Mouse (Mus musculus) erythroid progenitor cell, adult 5-6 weeks (primary cell): Measurements from ENCODE around the gene Smcp. TPM values are rescaled to one million over a fixed set of nuclear protein-coding genes. Genes with fewer than 3 reads are reported as not detected.

Experiments used
- ATAC-seq: replicated peaks from 2 replicates; pipeline ENCODE4 v1.8.0; 2016; ENCODE audit warnings: moderate number of reproducible peaks, mild to moderate bottlenecking, moderate TSS enrichment, inconsistent platforms; ENCODE audit not compliant: poor library complexity, low FRiP score, severe bottlenecking
- total RNA-seq, 2 experiments: library from RNA; stranded (forward) in 1 of 2; stranded (reverse) in 1 of 2; fragments of 150-400 nt in 1 of 2; fragments of 186-747, 209-891 nt in 1 of 2; gene quantifications; 2 replicates each; pipeline versions ENCODE4 v1.2.3 to v1.2.4; 2015 to 2017; ENCODE audit warnings: low replicate concordance in 2 of 2

The Smcp gene
- total RNA-seq (2015; ENCODE audit: low replicate concordance) (not detected in 2 replicates), total RNA-seq (2017; ENCODE audit: low replicate concordance) (not detected in 2 replicates)

DNA sequence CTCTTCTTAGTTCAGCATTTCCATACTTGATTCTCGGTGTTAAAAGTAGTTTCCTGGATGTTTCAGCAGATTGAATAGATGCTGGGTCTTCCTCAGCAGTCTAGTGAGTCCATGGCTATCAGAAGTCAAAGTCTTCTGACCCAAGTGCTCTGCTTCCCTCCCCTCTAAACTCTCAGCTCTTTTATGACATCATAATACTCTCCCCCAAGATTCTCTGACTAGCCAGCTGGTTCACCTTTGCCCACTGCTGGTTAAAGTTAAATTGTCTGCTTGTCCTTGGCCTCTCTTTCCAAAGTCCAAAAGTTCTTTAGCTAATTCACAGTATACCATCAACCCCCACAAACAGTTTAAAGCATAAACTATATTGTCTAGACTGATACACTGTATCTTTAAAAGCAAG, at the start of gene Smcp:
Gene Smcp (minus strand): TSS at position 140 of the 400 bp plus-strand sequence.
- no peak for ATAC-seq

DNA sequence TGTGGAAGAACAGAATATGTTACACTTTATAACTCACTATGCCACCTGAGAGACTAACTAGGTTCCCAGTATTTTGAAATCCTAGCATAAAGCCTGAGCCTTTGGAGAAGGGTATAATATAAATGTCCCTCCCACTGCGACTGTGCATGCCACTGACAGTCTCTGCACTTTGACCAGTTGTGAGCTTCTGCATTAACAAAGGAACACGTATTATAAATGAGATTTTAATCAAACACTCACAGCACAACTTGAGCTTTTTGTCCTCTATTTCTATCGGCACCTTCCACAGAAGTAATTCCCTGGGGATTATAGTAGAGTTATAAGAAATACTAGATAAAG, 49.8 kb upstream of the Smcp start:
- ATAC-seq = no peak

DNA sequence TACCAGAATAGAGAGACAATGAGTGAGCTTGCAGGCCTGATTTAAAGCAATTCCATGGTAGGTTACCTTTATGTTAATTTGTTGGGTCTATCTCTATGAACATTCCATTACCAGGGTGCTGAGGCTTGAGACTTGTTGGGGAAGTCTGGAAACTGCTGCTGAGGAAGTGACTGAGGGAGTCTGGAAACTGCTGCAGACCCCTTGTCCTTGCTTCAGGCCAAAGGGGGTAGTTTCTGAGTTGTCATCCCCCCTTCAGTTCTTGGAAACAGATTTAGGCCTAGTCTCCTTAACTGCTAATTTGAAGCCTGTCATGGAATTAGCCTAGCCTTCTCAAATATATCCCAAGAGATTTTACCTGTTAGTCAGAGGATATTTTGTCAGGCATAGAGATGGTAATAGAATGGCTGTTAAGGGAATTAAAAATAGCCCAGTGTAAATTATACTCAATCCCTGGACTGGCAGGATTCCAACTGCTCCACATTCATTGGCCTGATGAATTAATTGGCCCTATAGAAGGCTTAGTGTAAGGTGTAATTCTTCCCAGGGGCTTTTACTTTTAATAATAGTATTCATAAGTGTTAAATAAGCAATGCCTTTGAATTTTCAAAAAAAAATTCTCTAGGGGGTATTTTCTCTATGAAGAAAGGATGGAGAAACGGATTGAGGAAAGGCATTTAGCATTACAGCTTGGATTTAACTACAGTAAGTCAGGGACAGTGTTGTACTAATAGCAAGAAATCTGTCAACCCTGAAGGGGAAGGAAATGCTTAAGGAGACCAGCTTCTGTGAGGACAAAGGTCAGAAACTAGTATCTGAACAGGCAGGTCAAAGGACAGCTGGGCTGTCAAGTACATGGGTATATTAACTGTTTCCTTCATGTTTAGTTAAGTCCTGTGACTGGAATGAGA, 49.2 kb upstream of the Smcp start:
- no peak for ATAC-seq

DNA sequence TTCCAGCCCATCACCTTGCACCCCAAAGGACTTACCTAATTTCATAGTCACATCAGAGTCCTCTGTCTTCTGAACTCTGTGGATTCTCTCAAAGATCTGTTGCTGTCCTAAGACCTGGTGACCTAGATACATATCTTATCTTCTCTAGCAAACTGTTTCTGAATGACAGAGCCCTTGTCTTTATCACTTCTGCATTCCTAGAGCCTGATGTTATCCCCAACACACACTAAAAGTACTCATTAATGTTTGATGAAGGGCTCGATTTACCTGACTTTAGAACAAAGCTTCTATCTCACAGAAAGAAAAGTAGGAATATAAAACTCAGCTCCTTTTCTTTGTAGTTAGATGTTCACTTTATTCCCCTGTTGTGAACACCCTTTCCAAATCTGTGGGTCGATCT, 32.8 kb upstream of the Smcp start, which contains the start of gene Lce6a:
Gene Lce6a (minus strand): TSS at position 101 of the 400 bp plus-strand sequence.
- ATAC-seq = no peak

DNA sequence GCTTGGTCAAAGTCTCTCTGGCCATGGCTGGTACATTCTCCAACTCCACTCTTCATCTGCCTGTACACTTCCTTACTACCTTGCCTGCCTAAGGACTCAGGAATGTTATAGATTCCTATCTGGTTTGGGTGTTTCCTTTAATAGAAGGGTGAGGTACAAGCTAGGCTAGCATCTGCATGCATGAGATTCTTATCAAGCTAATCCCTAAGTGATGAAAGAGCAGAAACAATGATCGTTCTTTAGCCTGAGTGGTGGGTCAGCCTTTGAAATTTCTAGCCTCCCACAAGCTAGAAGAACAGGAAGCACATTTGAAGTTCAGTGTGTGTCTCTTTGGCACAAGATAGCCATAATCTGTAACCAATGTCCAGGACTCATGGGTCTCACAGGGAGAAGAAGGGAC, 21.0 kb upstream of the Smcp start:
- ATAC-seq = no peak

DNA sequence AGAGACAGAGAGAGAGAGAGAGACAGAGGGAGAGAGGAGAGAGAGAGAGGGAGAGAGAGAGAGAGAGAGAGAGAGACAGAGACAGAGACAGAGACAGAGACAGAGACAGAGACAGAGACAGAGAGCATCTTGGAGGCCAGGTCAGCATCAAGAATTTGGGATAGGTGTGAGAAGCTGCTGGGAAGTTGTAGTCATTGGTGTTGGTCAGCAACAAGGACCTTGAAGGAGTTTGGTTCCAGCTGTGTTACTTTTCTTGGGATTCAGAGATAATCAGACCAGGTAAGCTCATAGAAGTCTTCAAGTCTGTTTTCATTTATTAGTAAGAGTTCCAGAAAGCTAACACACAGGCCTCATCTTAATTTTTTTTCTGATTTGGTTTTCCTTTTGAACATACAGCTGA, 18.6 kb upstream of the Smcp start, which contains the start of gene 2210017I01Rik:
Gene 2210017I01Rik (minus strand): TSS at position 101 of the 400 bp plus-strand sequence.
- no peak for ATAC-seq

DNA sequence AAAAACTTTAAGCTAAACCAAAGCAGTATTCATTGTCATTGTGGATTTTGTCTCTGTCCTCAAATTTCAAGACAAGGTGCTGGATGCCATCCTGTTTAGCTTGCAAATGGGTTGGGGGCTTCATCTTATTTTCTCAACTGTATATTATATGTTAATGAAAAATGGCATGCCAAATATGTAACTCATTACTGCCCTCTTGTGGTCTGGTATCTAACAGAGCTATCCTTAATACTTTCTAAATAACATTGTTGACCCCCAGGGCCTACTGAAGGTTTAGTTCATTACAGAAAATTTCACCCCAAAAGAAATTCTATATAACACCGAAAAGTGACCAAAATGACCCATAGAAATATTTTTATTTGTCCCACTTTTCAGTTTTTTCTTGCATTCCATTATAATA, 13.4 kb upstream of the Smcp start:
- no peak for ATAC-seq

DNA sequence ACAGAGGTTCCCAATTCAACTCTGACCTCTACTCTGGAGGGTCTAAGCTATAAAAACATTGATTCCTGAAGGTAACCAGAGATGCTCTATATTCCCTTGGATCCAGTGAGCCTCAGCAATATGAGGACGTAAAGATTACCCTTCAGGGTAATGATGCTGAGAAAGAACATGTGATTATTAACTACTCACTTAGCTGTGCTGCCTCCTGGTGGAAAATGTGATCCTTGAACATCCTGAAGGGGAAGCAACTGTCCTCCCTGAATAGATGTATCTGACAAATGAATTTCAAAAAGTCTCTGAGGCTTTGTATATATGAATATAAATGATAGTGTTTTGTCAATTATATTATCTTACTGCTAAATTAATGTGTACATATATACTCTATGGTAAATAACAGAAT, 11.7 kb upstream of the Smcp start:
- no peak for ATAC-seq

DNA sequence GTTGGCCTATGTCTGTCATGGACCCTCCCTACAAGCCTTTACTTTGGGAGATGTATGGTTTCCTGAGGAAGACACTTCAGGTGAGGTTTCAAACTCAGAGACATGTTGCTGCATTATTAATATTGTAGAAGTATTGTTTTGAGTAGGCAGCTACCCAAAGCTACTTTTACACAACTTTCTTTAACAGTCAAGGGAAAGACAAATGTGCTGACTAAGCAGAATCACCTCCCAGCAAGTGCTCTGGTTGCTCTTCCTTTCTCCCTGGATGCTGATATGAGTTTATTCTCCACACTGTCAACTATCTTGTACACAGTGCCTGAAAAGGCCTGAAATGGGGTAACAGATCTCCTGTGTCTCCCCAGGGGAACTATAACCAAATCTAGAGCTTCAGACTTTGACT, 11.2 kb upstream of the Smcp start:
- no peak for ATAC-seq

DNA sequence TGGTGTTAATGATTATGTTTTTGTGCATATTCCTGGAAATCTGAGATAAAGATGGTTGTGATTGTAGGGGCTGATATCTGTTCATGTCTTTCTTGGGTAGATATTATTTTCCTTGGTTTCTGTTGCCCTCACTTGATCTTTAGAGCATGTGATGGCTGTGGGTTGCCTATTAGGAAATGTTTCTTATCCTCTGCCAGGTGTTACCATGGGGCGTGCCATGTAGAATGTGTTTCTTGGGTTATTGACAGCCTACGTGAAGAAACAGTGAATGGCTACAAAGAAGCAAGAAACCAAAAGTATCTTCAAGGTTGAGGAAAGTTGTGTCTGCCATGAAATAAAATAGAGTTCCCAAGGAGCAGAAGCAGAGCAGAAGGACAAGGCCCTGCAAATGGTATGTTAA, 9.6 kb upstream of the Smcp start:
- ATAC-seq = no peak

DNA sequence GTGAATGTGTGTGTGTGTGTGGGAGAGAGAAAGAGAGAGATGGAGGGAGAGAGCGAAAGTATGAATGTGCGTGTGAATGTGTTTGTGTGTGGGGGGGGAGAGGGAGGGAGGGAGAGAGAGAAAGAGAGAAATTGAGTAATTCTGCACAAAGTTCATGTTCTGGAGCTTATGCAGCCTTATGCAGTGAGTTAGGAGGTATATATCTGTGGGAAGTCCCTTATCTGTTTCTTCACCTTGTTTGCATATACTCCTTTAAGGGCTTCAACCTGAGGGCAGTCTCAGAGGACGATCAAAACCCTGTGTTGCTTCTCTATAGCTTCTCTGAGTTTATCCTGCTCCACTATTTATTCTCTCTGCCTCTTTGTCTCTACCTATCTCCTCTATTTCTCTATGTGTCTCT, 1.6 kb downstream of the Smcp start:
- no peak for ATAC-seq

DNA sequence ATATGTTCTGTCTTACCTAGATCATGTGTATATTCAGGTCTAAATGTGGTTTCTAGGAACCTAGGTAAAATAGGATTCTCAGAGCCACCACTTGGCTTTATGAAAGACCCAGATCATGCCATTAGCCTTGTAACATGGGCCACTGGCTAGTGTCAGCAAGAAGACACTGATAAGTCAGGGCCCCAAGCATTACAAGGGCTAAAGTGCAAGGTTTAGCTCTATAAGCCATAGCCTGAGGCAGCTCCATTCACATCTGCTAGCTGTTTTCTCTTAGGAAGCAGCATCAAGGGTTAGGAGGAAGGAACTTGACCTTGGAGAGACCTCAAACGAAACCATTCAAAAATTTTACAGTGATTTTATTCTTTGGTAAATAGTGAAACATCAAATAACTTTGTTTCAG, 3.7 kb downstream of the Smcp start:
- no peak for ATAC-seq

DNA sequence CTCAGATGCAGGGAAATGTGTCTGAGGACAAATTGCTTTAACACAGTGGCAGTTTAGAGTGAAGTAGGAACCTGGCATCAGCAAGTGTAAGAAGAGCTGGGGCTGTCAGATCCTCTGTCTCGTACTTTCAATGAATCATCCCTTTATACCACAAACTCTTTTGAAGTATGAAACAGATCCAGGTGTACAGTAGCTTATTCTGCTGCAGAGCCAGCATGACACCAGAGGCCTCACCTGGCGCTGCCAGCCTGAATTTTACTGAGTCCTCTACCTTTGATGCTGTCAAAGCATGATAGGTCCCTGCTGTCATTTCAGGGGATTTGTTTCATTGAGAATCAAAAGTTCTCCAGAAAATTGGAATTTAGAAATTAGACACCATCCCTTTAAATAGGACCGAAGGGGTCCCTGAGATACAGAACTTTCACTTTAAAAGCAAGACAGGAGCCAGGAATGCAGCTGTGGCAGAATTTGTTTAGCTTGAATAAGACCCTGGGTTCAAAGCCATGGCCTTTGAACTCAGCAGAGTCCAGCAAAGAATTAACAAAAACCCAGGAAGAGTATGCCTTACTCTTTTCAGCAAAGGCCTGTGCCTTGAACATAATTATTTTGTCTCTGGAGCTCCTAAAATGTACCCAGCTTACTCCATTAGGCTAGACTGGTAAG, 5.5 kb downstream of the Smcp start:
- no peak for ATAC-seq

DNA sequence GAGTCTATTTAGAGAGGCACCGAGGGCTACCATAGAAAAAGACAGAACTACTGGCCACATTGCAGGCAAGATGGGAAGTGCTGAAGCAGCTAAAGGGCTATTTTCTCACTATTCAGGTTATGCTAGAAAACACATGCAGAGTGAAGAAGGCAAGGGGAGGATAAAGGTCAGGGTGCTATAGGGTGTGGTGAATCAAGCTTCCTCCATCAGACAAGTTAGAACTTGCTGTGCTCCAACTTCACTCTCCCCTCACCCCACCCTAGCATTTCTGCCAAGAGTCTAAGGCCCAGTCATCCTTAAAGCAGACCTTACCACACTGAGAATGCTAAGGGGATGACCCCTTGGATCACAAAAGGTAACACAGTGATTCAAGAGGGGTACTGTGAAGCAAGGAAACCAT, 9.3 kb downstream of the Smcp start:
- ATAC-seq = no peak

DNA sequence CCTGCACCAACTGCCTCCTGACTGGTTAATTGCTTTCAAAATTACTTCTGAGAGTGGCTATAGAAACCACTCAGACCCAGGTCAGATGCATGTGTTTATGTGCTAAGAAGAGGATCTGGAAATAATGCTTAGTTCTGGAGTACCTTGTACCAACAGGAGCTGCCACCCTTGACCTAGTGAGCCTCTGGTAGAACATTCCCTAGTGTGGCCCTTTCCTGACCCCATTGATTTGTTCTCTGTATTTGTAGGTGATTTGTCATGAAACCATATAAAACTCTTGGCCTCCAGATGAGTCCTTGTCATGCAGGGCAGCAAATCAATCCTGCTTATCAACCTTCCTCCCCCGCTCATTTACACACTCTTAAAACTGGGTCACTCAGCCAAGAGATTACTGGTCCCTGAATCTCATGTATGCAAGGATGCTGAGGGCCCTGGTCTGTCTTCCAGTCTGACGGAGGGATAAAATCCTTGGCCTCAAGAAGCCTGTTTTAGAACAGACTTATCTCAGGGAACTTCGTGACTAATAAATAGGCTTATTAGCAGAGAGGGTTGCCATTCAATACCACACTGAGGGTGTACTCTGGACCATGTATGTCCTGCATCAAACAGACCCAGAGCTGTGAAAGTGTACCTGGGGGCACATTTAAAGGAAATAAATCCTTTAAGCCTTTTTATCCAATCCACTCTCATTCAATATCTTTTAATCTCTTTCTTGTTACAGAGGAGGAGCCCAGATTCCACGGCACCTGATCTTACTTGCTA, 10.0 kb downstream of the Smcp start:
- ATAC-seq = no peak

DNA sequence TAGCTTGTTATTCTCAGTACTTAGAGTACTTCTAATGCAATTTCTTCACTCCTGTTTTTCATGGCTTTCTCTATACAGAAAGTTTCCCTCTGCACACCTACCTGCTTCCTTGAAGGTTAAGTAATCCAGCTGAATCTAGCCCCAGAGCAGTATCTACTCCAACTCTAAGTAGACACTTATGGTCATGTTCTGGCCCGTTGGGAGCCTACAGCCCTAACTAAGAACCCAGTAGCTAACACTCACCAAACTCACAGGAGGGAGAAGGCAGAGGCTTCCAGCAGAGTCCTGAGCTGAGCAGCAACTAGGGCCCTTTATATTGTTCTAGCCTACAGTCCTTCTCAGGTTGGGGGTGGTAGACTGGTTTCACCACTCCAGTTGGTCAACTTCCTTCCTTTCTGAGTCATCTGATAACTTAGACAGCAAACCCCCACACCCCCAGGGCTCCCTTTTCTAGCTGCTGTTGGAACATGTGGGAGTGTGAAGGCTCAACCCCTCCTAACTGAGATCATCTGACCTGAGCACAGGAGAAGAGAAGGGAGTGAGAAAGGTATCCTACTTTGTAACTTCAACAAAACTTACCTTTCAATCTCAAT, 15.3 kb downstream of the Smcp start, which contains the start of gene Ivl:
Gene Ivl (minus strand): TSS at position 287 of the 593 bp plus-strand sequence.
- ATAC-seq = no peak

DNA sequence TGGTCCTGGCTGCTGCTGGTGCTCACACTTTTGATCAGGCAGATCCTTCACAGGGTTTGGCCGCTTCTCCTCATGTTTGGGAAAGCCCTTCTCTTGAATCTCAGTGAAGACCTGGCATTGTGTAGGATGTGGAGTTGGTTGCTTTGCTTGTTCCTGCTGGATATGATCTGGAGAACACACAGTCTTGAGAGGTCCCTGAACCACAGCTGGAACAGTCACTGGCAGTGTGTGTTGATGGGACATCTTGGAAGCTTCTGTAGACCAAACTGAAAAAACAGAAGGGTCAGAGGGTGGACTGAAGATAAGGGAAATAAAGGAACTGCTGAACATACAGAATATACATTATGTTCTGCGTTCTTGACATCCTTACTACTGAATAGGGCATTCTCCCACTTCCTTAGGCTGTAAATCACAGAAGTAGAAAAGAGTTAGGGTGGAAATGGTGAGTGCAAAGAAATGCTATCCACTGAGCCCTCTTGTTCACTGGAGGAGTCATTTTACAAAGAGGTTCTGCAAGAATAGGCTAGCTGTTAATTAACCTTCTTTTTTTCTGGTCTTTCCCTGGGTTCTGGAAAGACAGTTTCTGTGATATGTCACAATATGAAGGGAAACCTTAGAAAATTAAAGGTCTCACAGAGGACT, 16.2 kb downstream of the Smcp start:
- ATAC-seq = no peak

DNA sequence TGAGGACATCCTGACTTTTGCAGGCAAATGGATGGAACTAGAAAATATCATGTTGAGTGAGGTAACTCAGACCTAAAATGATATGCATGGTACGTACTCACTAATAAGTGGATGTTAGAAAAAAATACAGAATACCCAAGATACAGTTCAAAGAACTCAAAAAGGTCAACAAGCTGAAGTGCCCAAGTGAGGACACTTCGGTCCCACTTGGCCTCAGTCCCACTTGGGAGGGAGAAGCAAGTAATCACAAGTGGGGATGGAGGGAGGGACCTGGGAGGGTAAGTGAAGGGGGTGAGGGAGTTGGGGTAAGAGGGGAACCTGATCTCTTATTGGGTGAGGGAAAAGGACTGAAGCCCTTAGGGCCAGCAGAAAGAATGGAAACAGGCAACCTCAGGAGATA, 20.0 kb downstream of the Smcp start:
- ATAC-seq = no peak

DNA sequence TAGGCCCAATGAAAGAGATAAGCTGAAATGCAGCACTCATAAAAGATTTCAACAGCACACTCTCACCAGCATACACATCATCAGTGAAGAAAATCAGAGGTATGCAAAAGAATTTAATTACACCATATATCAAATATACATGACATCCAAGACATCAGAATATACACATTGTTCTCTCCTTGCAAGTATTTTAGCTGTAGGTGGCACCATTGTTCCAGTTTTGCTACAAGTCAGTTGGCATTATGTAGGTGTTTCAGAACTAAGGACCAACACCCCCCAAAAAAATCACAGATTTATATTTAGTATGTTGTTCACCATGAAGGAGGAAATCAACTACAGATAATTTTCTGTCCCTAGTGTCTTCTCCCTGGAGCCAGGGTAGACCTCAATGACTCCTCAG, 23.4 kb downstream of the Smcp start:
- ATAC-seq = no peak

DNA sequence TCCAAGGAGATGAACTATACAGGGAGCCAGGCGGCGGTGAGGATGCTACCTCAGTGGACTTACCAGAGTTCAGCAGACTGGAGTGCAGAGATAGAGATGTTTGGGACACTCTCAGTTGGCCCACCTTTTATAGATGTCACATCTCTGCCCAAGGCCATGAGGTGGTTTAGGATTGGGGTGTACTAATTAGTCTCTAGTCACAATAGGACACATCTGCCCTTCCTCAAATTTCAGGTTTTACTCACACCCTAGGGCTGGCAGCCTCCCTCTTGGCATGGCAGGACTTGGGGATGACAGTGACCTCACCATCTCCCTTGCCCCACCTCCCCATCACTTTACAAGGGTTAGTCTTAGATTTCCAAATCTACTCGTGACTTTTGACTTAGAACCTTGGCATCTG, 54.4 kb downstream of the Smcp start, which contains the start of gene 2310046K23Rik:
Gene 2310046K23Rik (minus strand): TSS at position 101 of the 400 bp plus-strand sequence.
- ATAC-seq = no peak
